In the genomic region with DNA sequence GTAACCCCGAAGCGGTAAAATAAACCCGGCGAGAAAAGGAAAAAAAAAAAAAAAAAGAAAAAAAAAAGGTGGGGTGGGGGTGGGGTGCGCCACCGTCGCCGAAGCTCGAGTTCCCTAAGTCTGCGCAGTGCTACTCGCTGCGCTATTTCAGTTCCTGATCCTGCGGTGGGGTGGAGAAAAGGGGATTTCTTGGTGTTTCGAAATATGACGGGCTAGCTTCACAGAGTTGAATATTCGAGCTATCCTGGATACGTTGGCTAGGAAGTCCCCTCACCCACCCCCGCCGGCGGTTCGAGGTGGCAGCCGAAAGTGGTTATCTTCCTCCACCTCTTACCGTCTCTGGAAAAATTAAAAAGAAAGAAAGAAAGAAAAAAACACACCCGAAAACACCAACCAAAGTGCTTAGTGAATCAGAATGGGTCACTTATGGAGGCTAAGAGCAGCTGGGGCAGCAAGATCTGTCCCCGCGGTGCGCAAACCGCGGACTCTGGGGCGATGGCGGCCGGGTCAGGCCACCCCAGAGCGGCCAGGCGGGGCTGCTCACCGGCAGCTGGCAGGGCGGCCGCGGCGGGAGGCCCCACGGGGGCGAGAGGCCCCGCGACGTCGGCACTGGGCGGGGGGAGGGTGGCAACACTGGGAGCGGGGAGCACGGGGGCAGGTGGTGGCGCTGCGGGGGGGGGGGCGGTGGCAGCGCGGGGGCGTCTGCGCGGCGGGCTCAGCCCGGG, we compare ENCODE assay signal across 7 mouse cellular contexts. TPM values are rescaled to one million over a fixed set of nuclear protein-coding genes. Genes with fewer than 3 reads are reported as not detected.
A peak's percentile ranks its signal among the peaks of the same experiment; 100 is the strongest.
DNase-seq lines count a peak whose midpoint lies in the region; ATAC-seq and TF ChIP-seq lines count a peak whose summit lies in the region.

No protein-coding gene starts in this region.

- peak; percentile 49 for DNase-seq in adrenal gland, adult 8-10 months
- DNase-seq in embryo, embryonic 9.5 days (ENCODE audit: extremely low spot score) = peak; percentile 84
- peak; percentile 80 to 86 for DNase-seq in heart, adult 18-20 months
- peak; percentile 81 for DNase-seq in kidney, adult 2 months
- peak; percentile 82 for DNase-seq in midbrain, embryonic 14.5 days
- DNase-seq in spleen, adult 12 weeks (ENCODE audit: low spot score) = peak; percentile 45

- peak overlapping the region; percentile 74 for H3K4me2 ChIP-seq in limb, embryonic 12.5 days
- H3K4me2 ChIP-seq in midbrain, embryonic 14.5 days (ENCODE audit: low read length) = peak overlapping the region; percentile 86

- ATAC-seq in limb, embryonic 12.5 days (ENCODE audit: insufficient number of reproducible peaks, insufficient read depth, low FRiP score, low TSS enrichment, low read depth) = peak; percentile 37
- ATAC-seq in midbrain, embryonic 14.5 days (ENCODE audit: low FRiP score, low TSS enrichment) = peak; percentile 34

- peak overlapping the region; percentile 70 for H3K4me3 ChIP-seq in kidney, adult 2 months (ENCODE audit: insufficient read depth, low read depth, low read length)
- H3K4me3 ChIP-seq in limb, embryonic 12.5 days (replicated peaks) = peak overlapping the region; percentile 95
- H3K4me3 ChIP-seq in midbrain, embryonic 14.5 days (replicated peaks; ENCODE audit: low read depth, low read length) = peak overlapping the region; percentile 97

- H3K36me3 ChIP-seq in kidney, adult 2 months (ENCODE audit: control insufficient read depth, insufficient read depth, low read length) = no peaks in the 10 kb centered on the region; the same call in 1 of the 2 replicates
- H3K36me3 ChIP-seq in limb, embryonic 12.5 days = peaks cover 15% of the 10 kb centered on the region
- H3K36me3 ChIP-seq in midbrain, embryonic 14.5 days (ENCODE audit: control insufficient read depth, insufficient read depth, low read length) = 0 out of 2 replicates have a peak, but pooled peaks cover 8% of the 10 kb centered on the region

- H3K4me1 ChIP-seq in kidney, adult 2 months (ENCODE audit: control insufficient read depth, insufficient read depth, low read length) = peaks cover 4% of the 10 kb centered on the region; the same call in 1 of the 2 replicates
- H3K4me1 ChIP-seq in limb, embryonic 12.5 days (replicated peaks) = peaks cover 29% of the 10 kb centered on the region
- H3K4me1 ChIP-seq in midbrain, embryonic 14.5 days (ENCODE audit: control insufficient read depth, insufficient read depth, low read length) = peaks cover 32% of the 10 kb centered on the region

- under 1% methylated on average over 46 of the region's 58 CpGs for WGBS in kidney, adult 2 months
- whole genome bisulfite sequencing in limb, embryonic 12.5 days = under 1% methylated on average over 40 of the region's 58 CpGs
- WGBS in midbrain, embryonic 14.5 days = under 1% methylated on average over 46 of the region's 58 CpGs

- TF ChIP-seq CTCF in kidney, adult 2 months (conservative IDR thresholded peaks at IDR 0.05; ENCODE audit: insufficient read depth, insufficient read length, low read depth, low read length) = no peak

- H3K9me3 ChIP-seq in limb, embryonic 12.5 days = no peaks in the 10 kb centered on the region
- no peaks in the 10 kb centered on the region for H3K9me3 ChIP-seq in midbrain, embryonic 14.5 days (ENCODE audit: control insufficient read depth, low read length)

- TF ChIP-seq POLR2A in kidney, adult 2 months (IDR thresholded peaks at IDR 0.05; ENCODE audit: low read depth, low read length) = peak; percentile 9

- no peaks in the 10 kb centered on the region for H3K27me3 ChIP-seq in kidney, adult 2 months (replicated peaks; ENCODE audit: control insufficient read depth, insufficient read depth, low read length)
- H3K27me3 ChIP-seq in limb, embryonic 12.5 days = no peaks in the 10 kb centered on the region
- H3K27me3 ChIP-seq in midbrain, embryonic 14.5 days (ENCODE audit: control insufficient read depth, insufficient read depth, low read length) = no peaks in the 10 kb centered on the region

- H3K27ac ChIP-seq in kidney, adult 2 months (ENCODE audit: insufficient read depth, low read depth, low read length) = peak overlapping the region; percentile 98
- H3K27ac ChIP-seq in limb, embryonic 12.5 days = peak overlapping the region; percentile 99
- peak overlapping the region; percentile 100 for H3K27ac ChIP-seq in midbrain, embryonic 14.5 days (replicated peaks; ENCODE audit: low read depth, low read length)

- H3K9ac ChIP-seq in limb, embryonic 12.5 days (replicated peaks) = peak overlapping the region; percentile 94
- peak overlapping the region; percentile 89 for H3K9ac ChIP-seq in midbrain, embryonic 14.5 days (replicated peaks; ENCODE audit: low read length)

RNA-seq across cellular contexts. Expression of gene Skil, which starts 1.1 kb away (rescaled TPM):
- 10 to 100 TPM; 29.2 to 39.4 (median 34.0) TPM for total RNA-seq in adrenal gland, adult 8-10 months (2022)
- 10 to 100 TPM; 13.6 to 14.0 TPM for total RNA-seq in heart, adult 18-20 months (2021)
- polyA plus RNA-seq in kidney, adult 2 months (2012; rRNA removed) = 5.8 and 7.7 TPM in 2 replicates
- polyA plus RNA-seq in limb, embryonic 12.5 days (2016; fragmentation: Nextera tagmentation; extraction: Ambion mirVana) = 34.5 and 36.2 TPM in 2 replicates
- 35.0 and 42.4 TPM in 2 replicates for polyA plus RNA-seq in midbrain, embryonic 14.5 days (2014; fragmentation: Nextera tagmentation; extraction: Ambion mirVana)

RNA-seq across cellular contexts. Expression of gene Cldn11, which starts 55.9 kb away (rescaled TPM):
- total RNA-seq in adrenal gland, adult 8-10 months (2022) = 10 to 100 TPM; 10.9 to 32.1 (median 18.4) TPM
- 1 to 10 TPM in 1 of 2 experiments, under 1 TPM in 1; 0.32 to 1.3 TPM for total RNA-seq in heart, adult 18-20 months (2021)
- 2.8 and 6.0 TPM in 2 replicates for polyA plus RNA-seq in kidney, adult 2 months (2012; rRNA removed)
- 4.9 and 5.2 TPM in 2 replicates for polyA plus RNA-seq in limb, embryonic 12.5 days (2016; fragmentation: Nextera tagmentation; extraction: Ambion mirVana)
- 0.86 and 37.3 TPM in 2 replicates for polyA plus RNA-seq in midbrain, embryonic 14.5 days (2014; fragmentation: Nextera tagmentation; extraction: Ambion mirVana)

Comparison
In these comparisons a context has a peak if more than half of its experiments do, and no peak if none do; other contexts are left out.
1. Peak in every context shown above with its lines: DNase-seq, ATAC-seq, H3K4me3 ChIP-seq and H3K27ac ChIP-seq.